Mouse (Mus musculus): Measurements from ENCODE around the gene Fubp1. TPM values are rescaled to one million over a fixed set of nuclear protein-coding genes. Genes with fewer than 3 reads are reported as not detected.
A peak's percentile ranks its signal among the peaks of the same experiment; 100 is the strongest.

Fubp1 gene
- polyA plus RNA-seq, 1 experiment: 406 TPM

- Histone ChIP-seq H3K4me1 (ENCODE audit: control insufficient read depth, insufficient read depth, low read length) (no peaks in the 10 kb centered on the region), H3K4me3 (ENCODE audit: low read depth, low read length) (no peak overlapping the region), H3K9ac (ENCODE audit: low read depth, poor library complexity, severe bottlenecking) (0 out of 2 replicates have a peak overlapping the region, but pooled peaks have one; percentile 45), H3K9me3 (replicated peaks; ENCODE audit: control insufficient read depth, insufficient read depth, low read length, poor library complexity, severe bottlenecking) (no peaks in the 10 kb centered on the region), H3K27ac (ENCODE audit: insufficient read depth, low read length) (peak overlapping the region; percentile 99), H3K27me3 (ENCODE audit: control insufficient read depth, insufficient read depth, low read length, poor library complexity, severe bottlenecking) (no peaks in the 10 kb centered on the region), H3K36me3 (ENCODE audit: control insufficient read depth, insufficient read depth, low read length, poor library complexity, severe bottlenecking) (peaks cover 67% of the 10 kb centered on the region)
- TF ChIP-seq POLR2A (IDR thresholded peaks at IDR 0.05; ENCODE audit: insufficient read depth, low read length) (no peak), EP300 (IDR thresholded peaks at IDR 0.05; ENCODE audit: insufficient read depth, low read depth, low read length) (peak; percentile 87)
Observed at GRCm38 (mm10) chr3:152231333-152232100, 21.3 kb downstream of the Fubp1 start.

GRCm38 (mm10) chr3:152235238-152235637, 25.0 kb downstream of the Fubp1 start:
- Histone ChIP-seq H3K27me3 (ENCODE audit: control insufficient read depth, insufficient read depth, low read length, poor library complexity, severe bottlenecking) (no peaks in the 10 kb centered on the region), H3K4me3 (ENCODE audit: low read depth, low read length) (no peak overlapping the region), H3K9me3 (replicated peaks; ENCODE audit: control insufficient read depth, insufficient read depth, low read length, poor library complexity, severe bottlenecking) (no peaks in the 10 kb centered on the region), H3K36me3 (ENCODE audit: control insufficient read depth, insufficient read depth, low read length, poor library complexity, severe bottlenecking) (peaks cover 51% of the 10 kb centered on the region), H3K27ac (ENCODE audit: insufficient read depth, low read length) (no peak overlapping the region), H3K9ac (ENCODE audit: low read depth, poor library complexity, severe bottlenecking) (no peak overlapping the region), H3K4me1 (ENCODE audit: control insufficient read depth, insufficient read depth, low read length) (no peaks in the 10 kb centered on the region)
- no peak for TF ChIP-seq EP300 (IDR thresholded peaks at IDR 0.05; ENCODE audit: insufficient read depth, low read depth, low read length)
- no peak for TF ChIP-seq POLR2A (IDR thresholded peaks at IDR 0.05; ENCODE audit: insufficient read depth, low read length)
- TF ChIP-seq CTCF (IDR thresholded peaks at IDR 0.05; ENCODE audit: low read depth, low read length): no peak

GRCm38 (mm10) chr3:152235805-152236204, 25.6 kb downstream of the Fubp1 start:
- peaks cover 51% of the 10 kb centered on the region for H3K36me3 ChIP-seq (ENCODE audit: control insufficient read depth, insufficient read depth, low read length, poor library complexity, severe bottlenecking)
- no peaks in the 10 kb centered on the region for H3K9me3 ChIP-seq (replicated peaks; ENCODE audit: control insufficient read depth, insufficient read depth, low read length, poor library complexity, severe bottlenecking)

GRCm38 (mm10) chr3:152238836-152239235, 28.6 kb downstream of the Fubp1 start:
- peaks cover 32% of the 10 kb centered on the region for H3K36me3 ChIP-seq (ENCODE audit: control insufficient read depth, insufficient read depth, low read length, poor library complexity, severe bottlenecking)

More at GRCm38 (mm10) chr3:152235805-152236204, 25.6 kb downstream of the Fubp1 start:
- TF ChIP-seq CTCF (IDR thresholded peaks at IDR 0.05; ENCODE audit: low read depth, low read length) (no peak), EP300 (IDR thresholded peaks at IDR 0.05; ENCODE audit: insufficient read depth, low read depth, low read length) (no peak), POLR2A (IDR thresholded peaks at IDR 0.05; ENCODE audit: insufficient read depth, low read length) (no peak)
- no peak overlapping the region for H3K9ac ChIP-seq (ENCODE audit: low read depth, poor library complexity, severe bottlenecking)
- no peak overlapping the region for H3K4me3 ChIP-seq (ENCODE audit: low read depth, low read length)
- H3K4me1 ChIP-seq (ENCODE audit: control insufficient read depth, insufficient read depth, low read length): no peaks in the 10 kb centered on the region
- H3K27me3 ChIP-seq (ENCODE audit: control insufficient read depth, insufficient read depth, low read length, poor library complexity, severe bottlenecking): no peaks in the 10 kb centered on the region
- H3K27ac ChIP-seq (ENCODE audit: insufficient read depth, low read length): no peak overlapping the region

GRCm38 (mm10) chr3:152239592-152239991, 29.4 kb downstream of the Fubp1 start:
- Histone ChIP-seq H3K4me3 (ENCODE audit: low read depth, low read length) (no peak overlapping the region), H3K9ac (ENCODE audit: low read depth, poor library complexity, severe bottlenecking) (no peak overlapping the region), H3K4me1 (ENCODE audit: control insufficient read depth, insufficient read depth, low read length) (no peaks in the 10 kb centered on the region), H3K36me3 (ENCODE audit: control insufficient read depth, insufficient read depth, low read length, poor library complexity, severe bottlenecking) (peaks cover 25% of the 10 kb centered on the region), H3K27ac (ENCODE audit: insufficient read depth, low read length) (no peak overlapping the region), H3K27me3 (ENCODE audit: control insufficient read depth, insufficient read depth, low read length, poor library complexity, severe bottlenecking) (no peaks in the 10 kb centered on the region), H3K9me3 (replicated peaks; ENCODE audit: control insufficient read depth, insufficient read depth, low read length, poor library complexity, severe bottlenecking) (no peaks in the 10 kb centered on the region)
- TF ChIP-seq CTCF (IDR thresholded peaks at IDR 0.05; ENCODE audit: low read depth, low read length) (no peak), EP300 (IDR thresholded peaks at IDR 0.05; ENCODE audit: insufficient read depth, low read depth, low read length) (no peak), POLR2A (IDR thresholded peaks at IDR 0.05; ENCODE audit: insufficient read depth, low read length) (no peak)

More at GRCm38 (mm10) chr3:152238836-152239235, 28.6 kb downstream of the Fubp1 start:
- Histone ChIP-seq H3K27me3 (ENCODE audit: control insufficient read depth, insufficient read depth, low read length, poor library complexity, severe bottlenecking) (no peaks in the 10 kb centered on the region), H3K27ac (ENCODE audit: insufficient read depth, low read length) (no peak overlapping the region), H3K4me1 (ENCODE audit: control insufficient read depth, insufficient read depth, low read length) (no peaks in the 10 kb centered on the region), H3K4me3 (ENCODE audit: low read depth, low read length) (no peak overlapping the region), H3K9ac (ENCODE audit: low read depth, poor library complexity, severe bottlenecking) (no peak overlapping the region), H3K9me3 (replicated peaks; ENCODE audit: control insufficient read depth, insufficient read depth, low read length, poor library complexity, severe bottlenecking) (no peaks in the 10 kb centered on the region)
- TF ChIP-seq CTCF (IDR thresholded peaks at IDR 0.05; ENCODE audit: low read depth, low read length) (no peak), POLR2A (IDR thresholded peaks at IDR 0.05; ENCODE audit: insufficient read depth, low read length) (no peak), EP300 (IDR thresholded peaks at IDR 0.05; ENCODE audit: insufficient read depth, low read depth, low read length) (no peak)

GRCm38 (mm10) chr3:152241098-152241497, 30.9 kb downstream of the Fubp1 start:
- no peak overlapping the region for H3K4me3 ChIP-seq (ENCODE audit: low read depth, low read length)
- no peaks in the 10 kb centered on the region for H3K27me3 ChIP-seq (ENCODE audit: control insufficient read depth, insufficient read depth, low read length, poor library complexity, severe bottlenecking)
- H3K27ac ChIP-seq (ENCODE audit: insufficient read depth, low read length): no peak overlapping the region
- H3K4me1 ChIP-seq (ENCODE audit: control insufficient read depth, insufficient read depth, low read length): no peaks in the 10 kb centered on the region
- no peak overlapping the region for H3K9ac ChIP-seq (ENCODE audit: low read depth, poor library complexity, severe bottlenecking)
- H3K36me3 ChIP-seq (ENCODE audit: control insufficient read depth, insufficient read depth, low read length, poor library complexity, severe bottlenecking): peaks cover 13% of the 10 kb centered on the region
- H3K9me3 ChIP-seq (replicated peaks; ENCODE audit: control insufficient read depth, insufficient read depth, low read length, poor library complexity, severe bottlenecking): no peaks in the 10 kb centered on the region
- no peak for TF ChIP-seq CTCF (IDR thresholded peaks at IDR 0.05; ENCODE audit: low read depth, low read length)
- no peak for TF ChIP-seq EP300 (IDR thresholded peaks at IDR 0.05; ENCODE audit: insufficient read depth, low read depth, low read length)
- TF ChIP-seq POLR2A (IDR thresholded peaks at IDR 0.05; ENCODE audit: insufficient read depth, low read length): no peak

Data from ES-Bruce4 (cell line).